Mouse (Mus musculus): Measurements from ENCODE around the gene Gon7. TPM values are rescaled to one million over a fixed set of nuclear protein-coding genes. Genes with fewer than 3 reads are reported as not detected.

The Gon7 gene
- total RNA-seq, 2 experiments from 2014 or later, result 13.2 to 14.4 TPM

DNA sequence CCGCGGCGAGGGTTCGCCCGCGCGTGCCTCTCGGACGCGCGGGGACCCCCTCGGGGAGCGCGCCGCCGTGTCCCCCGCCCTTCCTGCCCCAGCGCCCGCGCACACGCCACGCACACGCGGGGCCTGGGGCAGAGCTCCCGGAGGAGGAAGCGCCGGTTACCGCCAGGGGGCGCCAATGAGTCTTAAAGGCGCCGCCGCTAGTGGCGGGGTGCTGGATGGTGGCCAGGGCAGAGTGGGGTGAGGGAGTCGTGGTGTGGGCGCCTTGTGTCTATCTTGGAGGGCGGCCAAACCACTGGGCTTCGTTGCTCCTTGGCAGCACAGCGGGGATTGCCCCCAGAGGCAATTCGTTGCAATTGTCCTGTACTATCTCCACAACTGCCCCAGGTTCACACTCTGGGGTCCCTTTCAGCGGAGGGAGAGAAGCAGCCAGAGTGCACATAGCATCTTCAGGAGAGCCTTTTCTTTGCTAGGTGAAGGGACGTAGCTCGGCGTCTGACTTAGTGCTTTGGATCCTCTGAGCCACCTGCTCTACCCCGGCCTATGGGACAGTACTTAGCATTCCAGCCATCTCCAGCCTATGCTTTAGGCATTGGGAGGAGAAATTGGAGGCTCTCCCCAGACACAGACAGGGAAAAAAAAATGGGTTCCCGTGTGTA is 52.3 kb downstream of the Gon7 start:
- peak; percentile 87 to 91 for DNase-seq

GRCm38 (mm10) chr12:102704457-102705198 is 53.0 kb downstream of the Gon7 start, which contains the start of gene Itpk1:
Gene Itpk1 (minus strand): TSS chr12:102704930.
- peak; percentile 53 for DNase-seq

DNA sequence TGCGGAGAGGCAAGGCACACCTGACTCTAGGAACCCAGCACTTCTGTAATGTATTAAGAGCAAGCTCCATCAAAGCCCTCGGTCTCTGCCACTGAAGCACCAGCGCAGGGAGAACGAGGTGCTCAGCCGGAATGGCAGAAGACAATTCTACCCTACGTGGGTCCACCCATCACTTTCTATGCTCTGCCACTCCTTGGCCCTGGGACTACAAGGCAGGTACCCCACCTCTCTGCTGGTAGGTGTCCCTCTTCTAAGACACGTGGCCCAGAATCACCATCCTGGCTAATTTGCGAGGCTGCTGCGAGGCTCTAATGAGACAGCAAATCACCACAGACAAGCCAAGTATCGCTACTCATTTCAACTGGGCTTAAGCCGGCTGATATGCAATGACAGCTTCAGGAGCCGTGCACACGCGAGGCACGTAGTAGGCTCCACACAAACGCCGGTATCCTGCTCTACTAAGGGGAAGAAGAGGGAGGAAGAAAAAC is 53.6 kb downstream of the Gon7 start:
- no peak for DNase-seq

GRCm38 (mm10) chr12:102703441-102703840 is 54.2 kb downstream of the Gon7 start:
- peak in 1 of 2 experiments; percentile 47 for DNase-seq

Other genes with a start within 250 kb of the Gon7 start
- 100 to 1,000 TPM; 125 to 130 TPM for gene Chga, start 202.8 kb downstream of the Gon7 start, total RNA-seq (2021)
- gene Itpk1, start 52.9 kb downstream of the Gon7 start, total RNA-seq (2021), result 10 to 100 TPM; 64.3 to 64.8 TPM
- gene Moap1, start 14.1 kb downstream of the Gon7 start, total RNA-seq (2021), result 10 to 100 TPM; 26.1 to 26.5 TPM
- gene Tmem251, start 14.0 kb downstream of the Gon7 start, total RNA-seq (2021), result 1 to 10 TPM; 5.0 to 6.0 TPM
- not detected for gene Gm28051, start within 50 bp of the Gon7 start, total RNA-seq (2021)
- gene Ubr7, start 164 bp upstream of the Gon7 start, total RNA-seq (2021), result 10 to 100 TPM; 32.1 to 34.2 TPM
- 10 to 100 TPM; 15.0 to 16.9 TPM for gene Gm20604, start 869 bp upstream of the Gon7 start, total RNA-seq (2021)
- 10 to 100 TPM; 17.6 to 21.8 TPM for gene Btbd7, start 120.7 kb upstream of the Gon7 start, total RNA-seq (2021)
- gene Cox8c, start 141.5 kb upstream of the Gon7 start, total RNA-seq (2021), result not detected
- 10 to 100 TPM; 53.0 to 57.7 TPM for gene Unc79, start 191.1 kb upstream of the Gon7 start, total RNA-seq (2021)